Mouse (Mus musculus) bone marrow, adult 2 months (tissue): ENCODE data around the gene Serpind1. TPM values are rescaled to one million over a fixed set of nuclear protein-coding genes. Genes with fewer than 3 reads are reported as not detected.

Source experiments
- H3K27ac ChIP-seq: fragments of 200-500 bp; 2 replicates; pipeline ENCODE4 v1.5.1; 2012; ENCODE audit warnings: low read depth, mild to moderate bottlenecking, control low read depth, inconsistent platforms, low read length; ENCODE audit not compliant: control insufficient read depth, poor library complexity, insufficient read depth
- H3K4me1 ChIP-seq: fragments of 200-500 bp; 2 replicates; pipeline ENCODE4 v1.6.1; 2011; ENCODE audit warnings: low read length; ENCODE audit not compliant: control insufficient read depth, insufficient read depth
- H3K4me3 ChIP-seq: fragments of 200-500 bp; replicated peaks from 2 replicates; pipeline ENCODE3; 2011; ENCODE audit warnings: mild to moderate bottlenecking, low read depth, low read length, control low read depth; ENCODE audit not compliant: control insufficient read depth
- CTCF ChIP-seq: fragments of 200-500 bp; IDR thresholded peaks from 2 replicates; pipeline ENCODE4 v1.5.1; 2011; ENCODE audit warnings: low read length, control low read depth; ENCODE audit not compliant: control insufficient read depth, insufficient read depth
- POLR2A ChIP-seq: fragments of 200-500 bp; IDR thresholded peaks from 2 replicates; pipeline ENCODE4 v1.6.1; 2011; ENCODE audit warnings: low read depth, mild to moderate bottlenecking, control low read depth, low read length, borderline replicate concordance; ENCODE audit not compliant: control insufficient read depth
- WGBS: fragments of 180-500 bp; shearing (Covaris S2); methylation state at CpG from one replicate; pipeline ENCODE4 v1.1.7; 2018; 5-methylcytosine and 5-hydroxymethylcytosine counted together
- polyA plus RNA-seq: library from polyadenylated mRNA; stranded (reverse); fragments of >200 nt; gene quantifications from 2 replicates; pipeline ENCODE4 v1.2.4, GENCODE M21; 2011; ENCODE audit warnings: low replicate concordance; ENCODE audit not compliant: missing spikeins, insufficient read depth, insufficient read length

Serpind1 gene
- polyA plus RNA-seq, 1 experiment: 2.3 TPM

DNA sequence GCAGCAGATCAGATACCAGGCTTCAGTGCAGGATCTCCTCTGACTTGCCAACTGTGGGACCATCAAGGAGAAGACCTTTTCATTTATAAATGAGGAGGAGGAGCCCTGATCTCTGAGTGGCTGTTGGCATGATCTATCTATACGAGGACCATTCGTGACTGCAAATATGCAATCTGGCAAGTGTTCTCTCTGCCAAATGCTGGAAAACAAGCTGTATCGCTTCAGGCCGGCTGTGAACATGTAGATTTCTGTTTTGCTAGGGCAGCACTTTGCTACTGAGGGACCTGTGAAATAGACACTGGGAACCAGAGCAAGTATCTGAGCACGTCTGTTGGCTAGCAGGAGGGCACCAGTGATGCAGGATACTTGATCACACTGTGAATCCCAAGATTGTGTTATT, 18.6 kb upstream of the Serpind1 start:
- TF ChIP-seq POLR2A (no peak), CTCF (no peak)

DNA sequence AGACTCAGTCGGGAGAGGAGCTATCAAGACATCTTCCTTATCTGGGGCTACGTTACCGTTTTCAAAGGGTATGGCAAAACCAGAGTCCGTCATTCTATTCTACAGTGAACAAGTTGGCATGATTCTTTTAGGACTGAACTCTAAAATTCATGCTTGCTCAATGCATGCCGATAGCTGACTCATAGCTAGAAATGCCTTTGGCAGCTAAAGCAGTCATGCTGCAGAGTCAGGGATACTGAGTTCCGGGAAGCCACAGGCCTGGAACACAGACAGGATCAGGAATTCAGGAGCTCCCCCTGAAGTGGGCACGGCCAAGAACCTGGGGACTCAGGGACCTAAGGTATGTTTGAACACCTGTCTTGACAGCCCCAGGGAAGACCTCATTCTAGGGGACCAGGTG, 14.6 kb upstream of the Serpind1 start:
- WGBS: 88% methylated on average over 7 of the region's 7 CpGs

More for the DNA sequence above, 18.6 kb upstream of the Serpind1 start:
- WGBS: 90% methylated on average over 5 of the region's 5 CpGs
- H3K4me1 ChIP-seq: no peaks in the 10 kb centered on the region
- no peak overlapping the region for H3K4me3 ChIP-seq
- no peak overlapping the region for H3K27ac ChIP-seq

DNA sequence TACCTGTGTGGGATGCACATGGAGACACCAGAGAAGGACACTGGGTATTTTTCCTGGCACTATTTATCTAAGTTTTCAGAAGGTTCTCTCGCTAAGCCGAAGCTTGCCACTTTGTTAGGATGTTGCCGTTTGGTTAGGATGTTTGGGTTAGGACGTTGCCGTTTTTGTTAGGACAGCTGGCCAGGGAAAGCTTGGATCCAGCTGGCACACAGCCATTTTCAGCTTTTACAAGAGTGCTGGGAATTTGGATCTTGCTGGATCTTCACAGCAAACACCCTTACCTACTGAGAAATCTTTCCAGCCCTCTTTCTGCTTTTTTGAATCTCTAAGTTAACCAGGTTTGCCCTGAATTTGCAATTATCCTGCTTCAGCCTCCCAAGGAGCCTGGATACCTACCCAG, 9.7 kb upstream of the Serpind1 start:
- TF ChIP-seq CTCF (no peak), POLR2A (no peak)
- no peaks in the 10 kb centered on the region for H3K4me1 ChIP-seq
- no peak overlapping the region for H3K27ac ChIP-seq
- H3K4me3 ChIP-seq: no peak overlapping the region
- WGBS: 87% methylated on average over 5 of the region's 5 CpGs

More for the DNA sequence above, 14.6 kb upstream of the Serpind1 start:
- no peak for TF ChIP-seq POLR2A
- TF ChIP-seq CTCF: no peak
- no peak overlapping the region for H3K4me3 ChIP-seq
- no peak overlapping the region for H3K27ac ChIP-seq
- H3K4me1 ChIP-seq: no peaks in the 10 kb centered on the region

DNA sequence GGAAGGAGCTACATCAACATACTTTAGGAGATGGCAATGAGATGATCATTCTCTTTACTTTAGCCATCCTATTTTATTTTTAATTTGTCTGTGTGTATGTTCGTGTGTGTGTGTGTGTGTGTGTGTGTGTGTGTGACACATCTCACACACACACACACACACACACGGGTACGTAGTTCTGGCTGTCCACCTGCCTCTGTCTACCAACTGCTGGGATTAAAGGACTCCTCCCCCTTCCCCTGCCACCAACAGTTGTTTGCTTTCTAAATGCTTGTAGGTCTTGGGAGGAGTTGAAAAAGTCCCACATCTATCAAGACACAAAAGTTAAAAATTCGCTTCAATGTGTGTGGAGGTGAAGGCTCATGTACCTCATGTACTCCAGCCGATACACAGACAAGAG, 6.4 kb upstream of the Serpind1 start:
- H3K4me3 ChIP-seq: no peak overlapping the region
- TF ChIP-seq POLR2A: no peak
- no peak for TF ChIP-seq CTCF
- H3K27ac ChIP-seq: no peak overlapping the region
- H3K4me1 ChIP-seq: no peaks in the 10 kb centered on the region
- WGBS: 88% methylated on average over 5 of the region's 5 CpGs

DNA sequence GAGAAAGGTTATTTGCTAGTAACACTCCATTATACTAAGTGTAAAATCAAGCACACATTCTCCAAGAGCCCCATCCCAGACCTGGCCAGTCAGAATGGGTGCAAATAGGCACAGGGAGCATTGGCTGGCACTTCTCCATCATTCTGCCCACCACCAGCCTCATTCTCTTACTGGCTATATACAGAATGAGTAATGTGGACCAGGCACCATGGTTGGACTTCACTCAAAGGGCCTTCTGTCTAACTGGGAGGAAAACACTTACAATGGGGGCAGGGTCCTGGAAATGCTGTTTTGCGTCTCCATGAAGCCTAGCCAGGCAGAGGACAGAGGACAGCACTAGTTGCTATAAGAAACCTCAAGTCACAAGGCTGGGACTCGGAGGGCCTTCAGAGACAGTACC, 5.1 kb upstream of the Serpind1 start:
- Histone ChIP-seq H3K27ac (no peak overlapping the region), H3K4me3 (no peak overlapping the region), H3K4me1 (no peaks in the 10 kb centered on the region)
- WGBS: 83% methylated on average over 2 of the region's 2 CpGs
- TF ChIP-seq CTCF: no peak

DNA sequence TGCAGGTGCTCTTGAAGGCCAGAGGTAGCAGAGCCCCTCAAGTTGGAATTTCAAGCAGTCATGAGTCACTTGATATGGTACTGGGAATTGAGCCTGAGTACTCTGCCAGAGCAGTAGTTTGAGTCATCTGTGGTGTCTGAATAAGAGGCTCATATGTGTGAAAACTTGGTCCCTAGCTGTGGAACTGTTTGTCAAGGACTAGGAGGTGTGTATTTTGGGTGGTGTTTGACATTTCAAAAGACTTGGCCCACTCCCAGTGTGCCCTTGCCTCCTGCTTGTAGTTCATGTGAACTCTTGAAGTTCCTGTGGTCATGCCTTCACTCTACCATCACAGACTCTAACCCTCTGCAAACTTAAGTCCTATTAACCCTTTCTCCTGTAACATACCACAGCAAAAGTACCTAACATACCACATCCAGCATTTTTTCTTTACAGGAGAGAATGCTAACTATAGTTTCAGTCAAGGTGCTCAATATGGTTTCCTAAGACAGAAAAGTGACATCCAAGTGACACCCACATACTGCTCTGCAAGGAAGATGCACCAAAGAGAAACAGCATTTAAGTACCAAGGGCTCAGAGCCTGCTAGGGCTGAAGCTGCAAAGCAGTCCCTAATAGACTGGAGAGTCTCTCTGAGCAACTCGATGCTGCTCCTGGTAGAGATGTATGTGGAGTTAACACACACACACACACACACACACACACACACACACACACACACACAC, 1.2 kb upstream of the Serpind1 start:
- Histone ChIP-seq H3K4me3 (no peak overlapping the region), H3K4me1 (no peaks in the 10 kb centered on the region), H3K27ac (no peak overlapping the region)
- 80% methylated on average over 1 of the region's 1 CpGs for WGBS
- TF ChIP-seq CTCF: no peak
- no peak for TF ChIP-seq POLR2A

DNA sequence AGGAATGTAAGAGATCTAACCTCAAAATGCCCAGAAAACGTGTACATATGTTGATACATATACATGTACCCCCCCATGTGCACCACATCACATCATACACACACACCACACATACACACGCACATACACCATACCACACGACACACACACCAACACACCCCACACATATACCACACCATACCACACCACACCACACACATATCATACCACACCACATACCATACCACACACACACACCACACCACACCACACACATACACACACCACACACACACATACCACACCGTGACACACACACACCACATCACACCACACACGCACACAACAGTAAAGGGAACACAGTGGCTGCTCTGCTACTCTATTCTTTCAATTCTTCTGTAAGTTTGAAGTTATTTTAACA, 684 bp downstream of the Serpind1 start:
- H3K4me3 ChIP-seq: no peak overlapping the region
- H3K27ac ChIP-seq: no peak overlapping the region
- 85% methylated on average over 5 of the region's 5 CpGs for WGBS
- no peaks in the 10 kb centered on the region for H3K4me1 ChIP-seq
- TF ChIP-seq CTCF (no peak), POLR2A (no peak)

DNA sequence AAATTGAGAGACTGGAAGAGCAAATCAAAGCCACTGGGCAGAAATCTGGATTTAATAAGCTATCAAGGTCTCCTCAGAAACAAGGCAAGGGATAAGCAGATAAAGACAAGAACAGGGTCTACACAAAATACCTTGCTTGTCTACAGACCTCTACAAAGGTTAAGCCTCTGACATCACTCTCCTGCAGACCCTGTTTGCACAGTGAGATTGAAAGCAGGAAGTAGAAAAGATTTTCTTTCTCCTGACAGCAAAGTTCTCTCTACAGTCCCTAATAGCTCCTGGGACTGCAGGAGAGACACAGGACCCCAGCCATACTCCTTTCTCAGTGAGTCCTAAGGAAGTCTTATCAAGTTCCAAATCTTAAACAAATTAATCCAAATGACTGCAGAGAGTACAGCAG, 3.4 kb downstream of the Serpind1 start:
- TF ChIP-seq POLR2A: no peak
- no peak for TF ChIP-seq CTCF
- H3K4me3 ChIP-seq: no peak overlapping the region
- H3K27ac ChIP-seq: no peak overlapping the region
- H3K4me1 ChIP-seq: no peaks in the 10 kb centered on the region

DNA sequence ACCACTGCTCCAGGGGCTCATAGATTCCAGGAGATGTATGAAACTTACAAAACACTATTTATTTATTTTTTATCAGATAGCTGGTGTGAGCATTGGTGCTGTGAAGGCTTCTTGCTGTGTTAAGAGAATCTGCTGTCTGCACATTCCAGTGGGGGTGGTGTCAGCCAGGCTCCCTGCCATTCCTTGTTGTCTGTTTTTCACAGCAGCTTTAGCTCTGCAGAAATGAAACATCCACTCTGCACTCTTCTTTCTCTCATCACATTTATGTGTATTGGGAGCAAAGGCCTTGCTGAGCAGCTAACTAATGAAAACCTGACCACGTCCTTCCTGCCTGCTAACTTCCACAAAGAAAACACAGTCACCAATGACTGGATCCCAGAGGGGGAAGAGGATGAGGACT, 4.9 kb downstream of the Serpind1 start:
- Histone ChIP-seq H3K4me3 (no peak overlapping the region), H3K4me1 (no peaks in the 10 kb centered on the region), H3K27ac (no peak overlapping the region)
- TF ChIP-seq POLR2A (no peak), CTCF (no peak)
- WGBS: 65% methylated on average over 1 of the region's 1 CpGs
